Mouse (Mus musculus): ENCODE results near the gene Ltbp1. TPM values are rescaled to one million over a fixed set of nuclear protein-coding genes. Genes with fewer than 3 reads are reported as not detected.
A peak's percentile ranks its signal among the peaks of the same experiment; 100 is the strongest.

Ltbp1 gene
- polyA plus RNA-seq, 1 experiment, result not detected

- TF ChIP-seq GATA1 (IDR thresholded peaks at IDR 0.05; ENCODE audit: low read length), result no peak
Observed at GRCm38 (mm10) chr17:75027358-75028131, 22.2 kb downstream of the Ltbp1 start.

DNA sequence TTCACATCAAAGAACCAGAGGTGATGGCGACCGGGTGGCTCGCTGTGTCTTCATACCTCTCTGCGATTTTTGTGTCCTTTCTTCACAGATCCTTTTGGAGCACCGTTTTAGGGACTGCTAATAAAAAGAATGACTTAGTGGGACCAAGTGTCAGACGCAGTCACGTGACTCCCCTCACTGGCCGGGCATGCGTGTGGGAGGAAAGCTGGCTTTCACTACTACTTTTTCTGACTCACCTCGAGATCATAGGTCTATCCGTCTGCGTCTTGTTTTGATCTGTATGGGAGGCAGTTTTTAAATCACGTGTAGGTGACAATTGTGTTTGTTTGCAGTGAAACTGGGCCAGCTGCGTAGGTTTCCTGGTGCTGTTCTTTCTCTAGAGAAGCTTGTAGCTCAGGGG is 28.0 kb downstream of the Ltbp1 start:
- TF ChIP-seq GATA1 (IDR thresholded peaks at IDR 0.05; ENCODE audit: low read length), result no peak

GRCm38 (mm10) chr17:75033872-75034615 is 28.7 kb downstream of the Ltbp1 start:
- TF ChIP-seq GATA1 (IDR thresholded peaks at IDR 0.05; ENCODE audit: low read length), result no peak

- TF ChIP-seq GATA1 (IDR thresholded peaks at IDR 0.05; ENCODE audit: low read length), result no peak
Observed at GRCm38 (mm10) chr17:75036881-75037280, 31.5 kb downstream of the Ltbp1 start.

GRCm38 (mm10) chr17:75039017-75039416 is 33.6 kb downstream of the Ltbp1 start:
- TF ChIP-seq GATA1 (IDR thresholded peaks at IDR 0.05; ENCODE audit: low read length), result no peak

GRCm38 (mm10) chr17:75049366-75049969 is 44.1 kb downstream of the Ltbp1 start:
- no peak for TF ChIP-seq GATA1 (IDR thresholded peaks at IDR 0.05; ENCODE audit: low read length)

DNA sequence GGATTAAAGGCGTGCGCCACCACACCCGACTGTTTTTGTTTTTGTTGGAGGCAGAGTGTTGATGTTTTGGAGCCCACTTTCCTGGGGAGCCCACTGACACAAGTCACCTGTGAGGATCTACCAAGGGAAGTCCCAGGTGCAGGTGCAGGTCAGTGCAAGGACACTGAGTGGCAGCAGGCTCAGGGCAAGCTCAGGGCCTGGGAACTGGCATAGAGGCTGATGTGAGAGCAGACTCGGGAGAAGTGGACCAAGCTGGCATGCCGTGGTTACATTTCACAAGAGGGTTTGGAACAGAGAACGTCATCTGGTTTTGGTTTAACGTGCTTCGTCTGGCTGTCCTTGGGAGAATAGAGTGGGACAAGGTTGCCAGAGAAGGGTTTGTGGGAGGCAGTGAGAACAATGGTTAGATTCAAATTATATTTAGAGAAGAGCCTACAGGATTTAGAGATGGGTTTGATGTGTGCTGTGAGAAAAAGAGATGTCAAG is 46.1 kb downstream of the Ltbp1 start:
- TF ChIP-seq GATA1 (IDR thresholded peaks at IDR 0.05; ENCODE audit: low read length), result no peak

- no peak for TF ChIP-seq GATA1 (IDR thresholded peaks at IDR 0.05; ENCODE audit: low read length)
Observed at GRCm38 (mm10) chr17:75055235-75055634, 49.9 kb downstream of the Ltbp1 start.

- no peak for TF ChIP-seq GATA1 (IDR thresholded peaks at IDR 0.05; ENCODE audit: low read length)
Observed at GRCm38 (mm10) chr17:75055961-75056360, 50.6 kb downstream of the Ltbp1 start.

GRCm38 (mm10) chr17:75056631-75057030 is 51.3 kb downstream of the Ltbp1 start:
- no peak for TF ChIP-seq GATA1 (IDR thresholded peaks at IDR 0.05; ENCODE audit: low read length)

DNA sequence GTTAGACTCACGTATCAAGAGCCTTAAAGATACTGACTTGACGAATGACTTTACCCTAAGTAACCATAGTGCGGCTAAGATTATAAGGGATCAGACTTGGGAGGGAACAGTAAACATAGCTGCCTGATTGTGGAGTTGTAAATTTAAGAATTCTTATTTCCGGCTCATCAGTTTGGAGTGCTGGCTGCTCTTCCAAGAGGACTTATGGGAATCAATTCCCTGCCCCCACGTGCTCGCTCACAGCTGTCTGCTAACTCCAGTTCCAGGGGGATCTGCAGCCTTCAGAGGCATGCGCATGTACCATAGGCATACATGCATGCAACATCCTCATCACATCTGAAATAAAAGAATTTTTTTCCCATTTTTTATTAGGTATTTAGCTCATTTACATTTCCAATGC is 61.0 kb downstream of the Ltbp1 start:
- TF ChIP-seq GATA1 (IDR thresholded peaks at IDR 0.05; ENCODE audit: low read length), result no peak

GRCm38 (mm10) chr17:75067314-75067713 is 61.9 kb downstream of the Ltbp1 start:
- no peak for TF ChIP-seq GATA1 (IDR thresholded peaks at IDR 0.05; ENCODE audit: low read length)

DNA sequence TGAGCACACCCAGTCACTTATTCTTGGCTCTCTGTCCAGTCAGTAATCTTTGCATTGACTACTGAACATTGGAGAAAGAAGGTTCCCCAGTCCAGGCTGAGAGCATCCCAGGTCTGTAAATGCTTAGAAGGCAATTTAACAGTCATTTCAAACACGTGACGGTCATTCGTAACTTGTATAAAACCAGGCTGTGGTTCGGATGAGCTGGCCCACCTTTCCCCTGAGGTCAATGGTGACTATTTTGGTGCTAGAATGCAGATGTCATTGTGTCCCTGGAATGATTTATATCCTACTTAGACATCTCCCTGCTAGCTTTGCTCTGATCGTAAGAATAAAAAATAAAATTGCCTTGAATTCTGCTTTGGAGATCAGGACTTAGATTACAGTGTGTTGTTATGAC is 63.9 kb downstream of the Ltbp1 start:
- TF ChIP-seq GATA1 (IDR thresholded peaks at IDR 0.05; ENCODE audit: low read length), result no peak

DNA sequence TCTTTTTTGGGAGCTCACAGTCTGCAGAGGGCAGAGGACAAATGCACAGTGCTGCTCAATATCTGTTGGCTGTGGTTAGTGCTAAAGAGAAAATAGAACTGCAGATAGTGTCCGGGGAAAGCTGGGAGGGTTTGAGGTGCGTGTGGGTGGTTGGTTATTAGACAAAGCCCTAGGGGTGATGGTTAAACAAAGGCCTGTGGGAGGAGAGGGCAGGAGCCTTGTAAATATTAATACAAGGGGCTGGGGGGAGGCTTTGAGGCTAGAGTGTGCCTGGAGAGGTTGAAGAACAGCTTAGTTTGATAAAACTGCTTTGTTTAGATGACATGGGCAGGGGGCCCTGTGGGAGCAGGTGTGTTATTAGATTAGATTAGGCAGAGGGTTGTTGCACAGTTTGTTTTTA is 65.8 kb downstream of the Ltbp1 start:
- peak; percentile 2 for TF ChIP-seq GATA1 (IDR thresholded peaks at IDR 0.05; ENCODE audit: low read length)

DNA sequence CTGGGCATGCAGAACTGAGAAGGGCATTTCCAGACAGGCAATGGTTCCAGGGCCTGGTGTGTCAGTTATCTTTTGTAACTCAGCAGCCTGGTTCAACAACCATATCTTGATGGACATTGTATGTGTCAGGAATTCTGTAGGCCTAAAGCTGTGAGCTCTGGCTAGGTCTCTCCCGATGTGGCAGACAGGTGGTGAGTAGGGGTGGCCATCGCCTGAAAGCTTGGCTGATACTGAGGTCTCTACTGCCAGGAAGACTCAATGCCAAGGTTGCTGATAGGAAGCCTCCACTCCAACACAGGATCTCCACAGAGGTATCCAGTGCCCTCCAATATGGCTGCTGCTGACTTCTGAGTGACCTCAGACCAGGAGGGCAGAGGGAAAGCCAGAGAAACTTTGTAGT is 66.4 kb downstream of the Ltbp1 start:
- no peak for TF ChIP-seq GATA1 (IDR thresholded peaks at IDR 0.05; ENCODE audit: low read length)

DNA sequence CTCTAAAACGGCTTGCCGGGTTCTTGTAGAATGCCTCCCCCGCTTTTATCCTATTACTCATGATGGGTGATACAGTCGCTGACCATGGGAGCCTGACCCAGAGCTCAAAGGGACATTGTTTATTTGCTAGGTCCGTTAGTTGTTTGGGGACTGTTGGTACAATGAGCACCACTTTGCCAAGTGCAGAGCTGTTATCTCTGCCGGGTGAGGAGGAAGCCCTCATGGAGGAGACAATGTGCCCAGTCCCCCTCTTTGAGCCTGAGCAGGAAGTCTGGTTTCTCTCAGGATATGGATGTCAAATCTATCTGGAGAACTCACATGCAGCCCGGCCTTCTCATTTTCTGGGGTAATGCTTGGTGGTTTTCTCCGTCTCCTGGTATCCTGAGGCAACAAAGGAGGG is 68.5 kb downstream of the Ltbp1 start:
- TF ChIP-seq GATA1 (IDR thresholded peaks at IDR 0.05; ENCODE audit: low read length), result no peak

Measured in G1E-ER4 (cell line).